Comparison of ENCODE assay signal across 11 mouse cellular contexts in the genomic region with DNA sequence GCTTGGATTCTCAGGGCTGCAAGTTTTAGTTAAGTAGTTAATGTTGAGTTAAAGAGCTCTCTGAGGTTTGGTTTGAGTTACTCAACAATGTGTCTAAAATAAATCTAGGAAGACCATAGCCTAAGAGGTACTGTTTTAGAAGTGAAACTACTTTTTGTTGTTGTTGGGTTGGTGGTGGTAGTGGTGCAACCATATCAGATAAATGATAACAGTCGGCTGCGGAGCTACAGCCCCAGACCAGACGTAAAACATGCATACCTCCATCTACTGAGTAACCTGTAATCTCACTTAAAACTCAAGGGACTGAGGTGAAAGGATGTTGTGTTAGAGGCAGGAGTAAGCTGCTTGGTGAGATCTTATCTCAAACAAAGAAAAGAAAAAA. TPM values are rescaled to one million over a fixed set of nuclear protein-coding genes. Genes with fewer than 3 reads are reported as not detected.
DNase-seq lines count a peak whose midpoint lies in the region; ATAC-seq lines count a peak whose summit lies in the region.
"Had no signal": no experiment of that assay in that cellular context is flagged by ENCODE, and none has a peak within 500 bp of the region (broad histone marks: within the 10 kb centered on the region; RNA-seq: fewer than 3 reads in every experiment).

No protein-coding gene starts in this region.

- peaks cover 25% of the 10 kb centered on the region for H3K4me1 ChIP-seq in hindbrain, embryonic 10.5 days (replicated peaks)
- 0 out of 2 replicates have a peak, but pooled peaks cover 2% of the 10 kb centered on the region for H3K4me1 ChIP-seq in hindbrain, embryonic 11.5 days (replicated peaks; ENCODE audit: control insufficient read depth, insufficient read depth, low read length)
- peaks cover 31% of the 10 kb centered on the region for H3K4me1 ChIP-seq in brown adipose tissue, adult 24 weeks (ENCODE audit: control insufficient read depth, insufficient read depth, insufficient read length, low read length)
- peaks cover 72% of the 10 kb centered on the region for H3K4me1 ChIP-seq in liver, embryonic 12.5 days

- ATAC-seq in hindbrain, embryonic 11.5 days (ENCODE audit: low FRiP score), result no peak
- no peak for ATAC-seq in liver, embryonic 12.5 days
- ATAC-seq: Patski had no signal

- no peaks in the 10 kb centered on the region for H3K9me3 ChIP-seq in hindbrain, embryonic 10.5 days
- no peaks in the 10 kb centered on the region for H3K9me3 ChIP-seq in hindbrain, embryonic 11.5 days (ENCODE audit: control insufficient read depth, low read length)
- no peaks in the 10 kb centered on the region for H3K9me3 ChIP-seq in liver, embryonic 12.5 days (replicated peaks)

- H3K9ac ChIP-seq in hindbrain, embryonic 11.5 days (ENCODE audit: low read depth, low read length), result no peak overlapping the region
- peak overlapping the region; percentile 99 for H3K9ac ChIP-seq in liver, embryonic 12.5 days

- no peak for DNase-seq in hindbrain, embryonic 10.5 days (ENCODE audit: low spot score)
- DNase-seq in hindbrain, embryonic 11.5 days (ENCODE audit: low spot score), result no peak
- DNase-seq in CD4-positive helper T cell, adult 2 months (ENCODE audit: low read depth, low spot score), result peak; percentile 65
- no peak for DNase-seq in ovary, postnatal 10 days (ENCODE audit: low spot score)
- no peak for DNase-seq in adrenal gland, postnatal 14 days
- DNase-seq in spleen, postnatal 10 days (ENCODE audit: low spot score in 2 of 2), result no peak
- DNase-seq: cerebellum, adult 11-12 months had no signal

- no peak overlapping the region for H3K27ac ChIP-seq in hindbrain, embryonic 10.5 days
- no peak overlapping the region for H3K27ac ChIP-seq in hindbrain, embryonic 11.5 days (ENCODE audit: low read depth, low read length)
- H3K27ac ChIP-seq in brown adipose tissue, adult 24 weeks (replicated peaks; ENCODE audit: low read depth, low read length), result peak overlapping the region; percentile 95
- H3K27ac ChIP-seq in liver, embryonic 12.5 days, result peak overlapping the region; percentile 99

- H3K27me3 ChIP-seq in hindbrain, embryonic 10.5 days (ENCODE audit: insufficient read depth, poor library complexity, severe bottlenecking), result no peaks in the 10 kb centered on the region
- no peaks in the 10 kb centered on the region for H3K27me3 ChIP-seq in hindbrain, embryonic 11.5 days (ENCODE audit: control insufficient read depth, insufficient read depth, low read length)
- no peaks in the 10 kb centered on the region for H3K27me3 ChIP-seq in liver, embryonic 12.5 days (replicated peaks)
- H3K27me3 ChIP-seq: Patski had no signal

- 94% methylated on average over 3 of the region's 3 CpGs for WGBS in hindbrain, embryonic 10.5 days
- WGBS in hindbrain, embryonic 11.5 days, result 92% methylated on average over 3 of the region's 3 CpGs
- 20% methylated on average over 3 of the region's 3 CpGs for WGBS in liver, embryonic 12.5 days (ENCODE audit: insufficient replicate concordance)

- H3K4me2 ChIP-seq in hindbrain, embryonic 11.5 days (replicated peaks; ENCODE audit: low read depth, low read length), result no peak overlapping the region
- H3K4me2 ChIP-seq in liver, embryonic 12.5 days, result peak overlapping the region; percentile 73

- H3K4me3 ChIP-seq in hindbrain, embryonic 10.5 days, result peak overlapping the region; percentile 91; the same call in 1 of the 2 replicates
- H3K4me3 ChIP-seq in hindbrain, embryonic 11.5 days (ENCODE audit: low read depth, low read length), result no peak overlapping the region
- H3K4me3 ChIP-seq in brown adipose tissue, adult 24 weeks (ENCODE audit: insufficient read depth, low read depth, low read length), result peak overlapping the region; percentile 91
- H3K4me3 ChIP-seq in liver, embryonic 12.5 days, result peak overlapping the region; percentile 97

- H3K36me3 ChIP-seq in hindbrain, embryonic 10.5 days, result peaks cover 19% of the 10 kb centered on the region; the same call in 1 of the 2 replicates
- no peaks in the 10 kb centered on the region for H3K36me3 ChIP-seq in hindbrain, embryonic 11.5 days (ENCODE audit: control insufficient read depth, insufficient read depth, low read length)
- peaks cover 45% of the 10 kb centered on the region for H3K36me3 ChIP-seq in liver, embryonic 12.5 days

RNA-seq across cellular contexts. Expression of a gene that starts 1.7 kb away (rescaled TPM):
- 27.8 and 29.3 TPM in 2 replicates for polyA plus RNA-seq in hindbrain, embryonic 10.5 days (2016; fragmentation: Nextera tagmentation; extraction: Ambion mirVana)
- polyA plus RNA-seq in hindbrain, embryonic 11.5 days (2014; fragmentation: Nextera tagmentation; extraction: Ambion mirVana), result 33.4 and 35.4 TPM in 2 replicates
- polyA plus RNA-seq in brown adipose tissue, adult 24 weeks (2012; ENCODE audit: insufficient read depth, insufficient read length, missing spikeins), result 147 and 149 TPM in 2 replicates
- 63.5 and 65.7 TPM in 2 replicates for polyA plus RNA-seq in liver, embryonic 12.5 days (2016; fragmentation: Nextera tagmentation; extraction: Ambion mirVana)
- total RNA-seq in adrenal gland, postnatal 14 days (2021), result 83.9 and 86.1 TPM in 2 replicates

RNA-seq across cellular contexts. Expression of a gene that starts 17.3 kb away (rescaled TPM):
- polyA plus RNA-seq in hindbrain, embryonic 10.5 days (2016; fragmentation: Nextera tagmentation; extraction: Ambion mirVana), result not detected in 2 replicates
- polyA plus RNA-seq in hindbrain, embryonic 11.5 days (2014; fragmentation: Nextera tagmentation; extraction: Ambion mirVana), result not detected in 2 replicates
- polyA plus RNA-seq in brown adipose tissue, adult 24 weeks (2012; ENCODE audit: insufficient read depth, insufficient read length, missing spikeins), result 13.8 TPM in 1 of 2 replicates, not detected in the other
- polyA plus RNA-seq in liver, embryonic 12.5 days (2016; fragmentation: Nextera tagmentation; extraction: Ambion mirVana), result not detected in 2 replicates
- 0.59 TPM in 1 of 2 replicates, not detected in the other for total RNA-seq in adrenal gland, postnatal 14 days (2021)
- total RNA-seq: gastrocnemius, adult 18-20 months had no signal

RNA-seq across cellular contexts. Expression of a gene that starts 31.7 kb away (rescaled TPM):
- 7.1 and 8.6 TPM in 2 replicates for polyA plus RNA-seq in hindbrain, embryonic 10.5 days (2016; fragmentation: Nextera tagmentation; extraction: Ambion mirVana)
- polyA plus RNA-seq in hindbrain, embryonic 11.5 days (2014; fragmentation: Nextera tagmentation; extraction: Ambion mirVana), result 8.6 and 9.0 TPM in 2 replicates
- polyA plus RNA-seq in brown adipose tissue, adult 24 weeks (2012; ENCODE audit: insufficient read depth, insufficient read length, missing spikeins), result 29.5 and 44.8 TPM in 2 replicates
- polyA plus RNA-seq in liver, embryonic 12.5 days (2016; fragmentation: Nextera tagmentation; extraction: Ambion mirVana), result 26.0 and 27.0 TPM in 2 replicates
- total RNA-seq in adrenal gland, postnatal 14 days (2021), result 105 and 106 TPM in 2 replicates

Comparison
In these comparisons a context has a peak if more than half of its experiments do, and no peak if none do; other contexts are left out.
1. H3K27ac ChIP-seq: peak in brown adipose tissue, adult 24 weeks (single experiment) and liver, embryonic 12.5 days (single experiment); none in hindbrain, embryonic 10.5 days (single experiment) and hindbrain, embryonic 11.5 days (single experiment).